Mouse (Mus musculus) urinary bladder, postnatal 36 days (tissue): ENCODE data around the gene Lrrc75b.

Experiments used
- DNase-seq, 2 experiments: peaks; one replicate each; pipeline ENCODE4 v3.0.0; 2022; ENCODE audit warnings: low spot score in 2 of 2, mixed read lengths in 1 of 2

The Lrrc75b gene

GRCm38 (mm10) chr10:75503692-75504091 lies 56.4 kb downstream of the Lrrc75b start:
- no peak for DNase-seq

GRCm38 (mm10) chr10:75501641-75502040 lies 58.5 kb downstream of the Lrrc75b start:
- no peak for DNase-seq

- DNase-seq, result no peak
Measured at GRCm38 (mm10) chr10:75500345-75500744, 59.8 kb downstream of the Lrrc75b start.
